Mouse (Mus musculus) left cerebral cortex, postnatal 25 days (tissue): ENCODE data around the gene Krtcap2. TPM values are rescaled to one million over a fixed set of nuclear protein-coding genes. Genes with fewer than 3 reads are reported as not detected.

ENCODE experiments used
- DNase-seq, 2 experiments: peaks; one replicate each; pipeline ENCODE4 v3.0.0; 2022; ENCODE audit warnings: low spot score in 2 of 2, mixed read lengths in 1 of 2
- intact Hi-C: fragments of 180-260 bp; cut with DNase I; formaldehyde crosslinking; loops from one replicate; pipeline ENCODE4 v1.15.1; 2025
- total RNA-seq, 2 experiments: library from RNA; stranded (reverse); gene quantifications; 2 replicates each; pipeline ENCODE4 v1.2.3; 2021

The Krtcap2 gene
- total RNA-seq, 2 experiments from 2014 or later = 69.2 to 69.4 TPM

DNA sequence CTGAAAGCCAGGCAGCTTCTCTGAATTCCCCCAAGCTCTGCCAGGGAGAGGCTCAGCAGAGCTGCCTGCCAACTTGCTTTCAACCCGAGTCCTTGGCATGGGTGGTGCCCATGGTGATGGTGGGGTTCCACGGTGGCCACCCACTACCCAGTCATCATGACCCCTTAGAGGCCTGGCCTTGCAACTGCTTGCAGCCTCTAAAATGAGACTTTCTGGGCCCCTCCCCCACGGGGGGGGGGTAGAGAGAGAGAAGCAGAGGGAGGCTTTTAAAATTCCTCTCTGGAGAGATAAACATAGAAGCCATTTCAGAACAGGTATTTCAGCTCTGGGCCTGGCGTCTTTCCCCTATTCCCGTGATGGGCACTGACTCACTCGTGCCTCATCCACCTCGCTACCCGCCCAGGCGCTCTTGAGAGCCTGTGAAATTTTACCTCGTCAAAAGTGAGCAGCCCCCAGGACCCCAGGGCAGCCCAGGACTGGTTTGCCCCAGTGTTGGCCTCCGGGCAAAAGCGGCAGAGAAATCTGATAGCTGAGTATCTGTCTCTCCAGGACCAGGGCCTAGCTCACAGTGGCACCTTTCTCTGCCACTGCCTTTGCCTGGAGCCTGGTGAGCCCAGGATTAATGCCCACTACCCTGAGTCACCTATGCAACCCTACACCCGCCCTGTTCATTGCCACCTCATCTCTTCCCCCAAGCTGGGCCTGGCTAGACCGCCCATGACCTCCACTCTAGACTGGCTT is 31.7 kb downstream of the Krtcap2 start:
- intact Hi-C loops = no loop called here
- peak in 1 of 2 experiments; percentile 66 for DNase-seq

DNA sequence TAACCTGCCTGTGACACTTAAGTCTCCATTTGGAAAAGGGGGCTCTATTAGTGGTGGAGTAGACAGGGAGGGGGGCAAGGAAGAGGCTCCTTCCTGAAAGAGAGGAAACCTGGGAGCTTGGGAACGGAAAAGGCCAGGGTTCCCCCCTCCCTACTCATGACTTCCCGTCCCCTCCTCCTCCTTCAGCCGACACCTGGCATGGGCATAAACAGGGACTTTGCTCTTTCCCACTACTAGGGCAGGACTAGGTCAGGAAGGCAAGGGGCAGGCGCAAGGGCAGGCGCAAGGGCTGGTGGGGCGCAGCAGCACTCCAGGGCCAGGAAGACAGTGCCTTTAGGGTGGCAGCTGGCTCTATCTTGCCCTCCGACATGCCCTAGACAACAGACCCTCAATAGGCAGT is 32.3 kb downstream of the Krtcap2 start:
- no peak for DNase-seq
- intact Hi-C loops = no loop called here

DNA sequence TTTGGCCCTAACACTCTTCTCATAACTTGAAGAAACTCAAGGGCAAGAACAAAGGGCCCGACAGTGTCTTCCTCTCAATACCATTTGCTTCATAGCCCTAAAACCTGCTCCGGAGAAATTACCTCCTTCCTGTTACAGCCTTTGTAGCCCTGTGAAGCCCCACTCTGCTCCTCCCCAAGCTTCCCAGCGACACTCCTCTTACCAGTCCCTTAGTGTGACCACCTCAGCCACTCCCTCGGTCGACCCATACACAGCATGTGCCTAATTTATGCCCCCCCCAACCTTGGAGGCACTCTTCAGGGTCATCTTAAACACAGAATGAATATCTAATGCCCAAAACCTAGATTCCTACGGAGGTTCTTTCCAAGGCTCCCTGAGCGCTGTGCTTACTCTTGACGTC is 32.9 kb downstream of the Krtcap2 start:
- DNase-seq = no peak
- intact Hi-C loops = no loop called here

DNA sequence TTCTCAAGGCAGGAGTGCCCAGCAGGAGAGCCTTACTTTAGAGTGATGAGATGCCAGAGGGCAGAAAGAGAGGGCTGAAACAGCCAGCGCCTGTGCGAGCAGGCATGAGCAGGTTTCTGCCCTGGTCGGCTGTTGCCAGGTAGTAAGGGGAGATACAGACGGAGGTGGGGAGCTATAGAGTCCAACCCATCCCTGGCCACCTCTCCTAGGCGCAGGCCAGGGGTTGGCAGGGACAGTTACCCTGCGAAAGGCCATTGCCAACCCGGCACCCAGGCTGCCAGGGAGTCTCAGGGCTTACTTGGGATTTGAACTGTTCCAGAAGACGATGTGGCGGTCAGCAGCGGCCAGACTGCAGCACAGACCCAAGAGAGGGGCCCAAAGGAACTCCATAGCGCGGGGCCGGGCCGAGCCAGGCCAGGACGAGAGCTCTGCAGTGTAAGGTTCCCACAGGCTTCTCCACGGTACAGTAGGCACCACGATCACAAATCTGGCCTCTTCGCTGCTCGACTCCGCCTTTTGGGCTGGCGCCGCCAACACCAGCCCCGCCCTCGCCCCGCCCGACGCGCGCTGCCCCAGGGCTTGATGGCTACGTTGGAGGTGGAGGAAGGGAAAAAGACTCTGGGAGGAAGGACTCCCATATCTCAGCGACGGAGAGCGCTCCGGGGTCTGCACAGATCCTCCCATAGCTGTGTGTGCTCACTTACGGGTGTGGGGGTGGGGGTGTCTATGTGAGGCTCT is 33.6 kb downstream of the Krtcap2 start:
- intact Hi-C loops = no loop called here
- DNase-seq = peak; percentile 68 to 82

DNA sequence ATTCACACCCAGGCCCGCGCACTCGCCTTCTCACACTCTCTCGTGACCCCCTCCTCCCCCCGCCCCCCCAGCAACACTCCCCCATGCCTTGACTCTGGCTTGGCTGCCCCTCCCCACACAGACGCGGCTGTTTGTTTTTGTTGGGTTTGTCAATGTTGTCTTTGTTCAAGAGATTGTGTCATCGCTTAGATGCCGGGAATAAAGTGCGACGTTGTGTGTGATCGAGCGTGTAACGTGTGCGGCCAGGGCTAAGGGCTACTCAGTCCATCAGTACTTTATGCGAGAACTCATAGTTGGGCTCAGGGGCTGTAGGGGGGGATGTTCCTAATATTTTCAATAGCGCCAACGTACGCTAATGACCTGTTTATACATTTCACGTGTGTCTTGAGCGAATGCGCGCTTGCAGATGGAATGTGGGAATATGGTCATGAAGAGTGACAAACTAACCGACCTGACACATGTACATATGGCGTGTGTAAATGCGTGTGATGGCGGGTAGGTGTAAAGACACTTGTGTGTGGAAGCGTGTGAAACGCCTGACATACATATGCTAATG is 34.4 kb downstream of the Krtcap2 start:
- intact Hi-C loops = no loop called here
- DNase-seq = peak in 1 of 2 experiments; percentile 42

DNA sequence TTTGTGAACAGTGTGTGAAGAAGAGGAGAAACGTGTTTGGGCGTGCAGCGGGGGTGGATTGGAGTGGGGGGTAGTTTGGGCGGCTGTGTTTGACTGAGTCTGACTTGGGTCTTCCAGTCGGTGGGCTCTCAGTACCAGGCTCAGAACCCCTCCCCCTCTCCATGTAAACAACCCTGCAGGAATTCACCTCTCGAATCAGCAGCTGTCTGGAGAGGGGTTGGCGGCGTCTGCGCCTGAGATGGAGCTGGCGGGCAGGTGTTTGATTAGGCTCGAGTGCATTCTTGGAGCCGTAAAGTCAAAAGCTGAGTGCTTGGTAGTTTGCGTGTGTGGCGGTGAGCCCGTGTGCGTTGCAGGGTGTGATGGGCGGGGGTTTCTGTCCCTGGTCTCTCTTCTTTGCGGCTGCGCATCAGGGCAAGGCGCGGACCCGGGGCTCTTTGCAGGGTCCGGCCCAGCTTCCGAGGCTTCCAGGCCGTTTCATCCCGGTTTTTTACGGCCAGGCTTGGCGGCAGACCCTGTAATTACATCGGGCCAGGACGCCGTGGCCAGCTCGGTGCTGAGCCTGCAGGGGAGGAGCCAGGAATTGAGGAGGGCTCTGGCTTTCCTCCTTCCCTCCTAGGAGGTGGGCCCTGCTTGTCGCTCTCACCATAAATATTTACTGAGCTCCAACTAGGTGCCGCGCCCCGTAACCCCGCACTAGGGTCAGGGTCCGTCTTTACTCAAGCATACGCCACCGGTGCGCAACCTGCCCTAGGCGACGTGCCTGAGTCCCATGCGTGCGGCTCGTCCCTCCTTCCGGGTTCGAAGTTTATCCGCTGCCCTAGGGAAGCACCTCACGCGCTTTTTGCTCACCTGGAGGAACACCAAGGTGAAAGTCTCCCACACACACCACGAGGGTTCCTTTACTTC is 35.1 kb downstream of the Krtcap2 start, which contains the start of gene Efna1:
Efna1 (minus strand) TSS at position 537 of the 906 bp plus-strand sequence.
- peak in 1 of 2 experiments; percentile 31 for DNase-seq
- intact Hi-C loops = no loop called here

DNA sequence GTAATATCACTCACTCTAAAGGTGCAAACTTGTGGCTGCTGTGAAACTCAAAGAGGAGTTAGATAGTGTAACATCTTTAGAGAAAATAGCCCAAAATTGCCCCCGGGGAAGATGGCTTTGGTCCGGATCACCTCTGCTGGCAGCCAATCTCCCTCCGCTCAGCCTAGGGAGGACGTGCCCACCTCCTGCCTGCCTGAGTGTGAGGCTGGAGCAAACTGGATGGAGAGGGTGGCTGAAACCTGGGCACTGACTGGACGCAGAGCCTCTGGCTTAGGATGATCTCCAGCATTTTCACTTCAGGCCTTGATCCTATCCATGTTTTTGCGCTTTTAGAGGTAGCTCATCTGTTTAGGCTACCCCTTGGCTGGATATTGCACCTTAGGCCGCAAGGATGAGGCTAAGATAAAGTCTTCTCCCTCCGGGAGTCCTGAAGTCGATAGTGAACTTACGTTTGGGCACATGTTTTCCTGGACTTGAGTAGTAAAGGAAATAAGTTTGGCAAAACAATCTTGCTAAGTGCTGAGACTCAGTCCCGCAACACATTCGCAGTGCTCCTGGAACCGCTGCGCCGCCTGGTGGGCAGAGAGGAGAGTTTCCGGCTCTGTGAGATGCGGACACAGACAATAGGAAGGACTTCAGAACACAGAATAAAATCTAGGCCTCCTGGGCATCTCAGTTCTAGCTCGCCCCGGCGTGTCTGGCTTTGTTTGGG is 36.0 kb downstream of the Krtcap2 start:
- intact Hi-C loops = loop anchor here (1.0 kb wide), 1 partner anchor 31 kb away; no protein-coding TSS in a partner anchor

DNA sequence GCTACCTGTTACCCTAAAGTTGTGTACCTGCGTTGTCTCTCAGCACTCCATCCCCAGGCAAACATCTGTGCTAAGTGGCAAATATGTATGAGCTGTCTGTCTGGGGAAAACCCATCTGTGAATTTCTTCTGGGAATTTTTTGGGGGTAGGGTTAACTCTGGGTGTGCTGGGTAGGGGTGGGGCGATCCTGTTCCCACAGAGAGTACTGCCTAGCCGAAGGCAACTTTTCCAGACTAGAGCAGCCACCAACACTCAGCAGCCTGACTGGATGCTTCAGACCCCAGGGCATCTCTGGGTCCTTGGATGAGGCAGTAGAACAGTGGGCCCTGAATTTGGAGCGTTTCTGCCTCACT is 36.5 kb downstream of the Krtcap2 start:
- intact Hi-C loops = loop anchor here (1.0 kb wide), 1 partner anchor 32 kb away; no protein-coding TSS in a partner anchor
- DNase-seq = no peak

More for the DNA sequence above, 36.0 kb downstream of the Krtcap2 start:
- peak; percentile 83 to 88 for DNase-seq

DNA sequence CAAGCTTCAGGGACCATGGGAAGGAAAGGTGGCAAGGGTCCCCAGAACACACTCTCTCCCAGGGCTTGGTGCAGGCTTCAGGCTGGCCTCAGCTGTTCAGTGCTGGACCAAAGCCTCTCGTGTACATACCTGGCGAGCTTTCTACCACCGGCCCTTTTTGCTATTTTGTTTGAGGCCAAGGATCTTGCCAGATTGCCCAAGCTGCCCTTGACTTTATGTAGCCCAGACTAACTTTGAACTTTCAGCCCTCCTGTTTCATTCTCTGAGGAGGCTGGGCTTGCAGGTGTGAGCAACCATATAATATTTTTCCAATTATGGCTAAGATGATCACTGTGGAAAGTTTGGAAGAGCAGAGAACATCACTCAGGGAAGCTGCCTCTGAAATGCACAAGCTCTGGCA is 38.5 kb downstream of the Krtcap2 start:
- intact Hi-C loops = no loop called here
- DNase-seq = no peak

DNA sequence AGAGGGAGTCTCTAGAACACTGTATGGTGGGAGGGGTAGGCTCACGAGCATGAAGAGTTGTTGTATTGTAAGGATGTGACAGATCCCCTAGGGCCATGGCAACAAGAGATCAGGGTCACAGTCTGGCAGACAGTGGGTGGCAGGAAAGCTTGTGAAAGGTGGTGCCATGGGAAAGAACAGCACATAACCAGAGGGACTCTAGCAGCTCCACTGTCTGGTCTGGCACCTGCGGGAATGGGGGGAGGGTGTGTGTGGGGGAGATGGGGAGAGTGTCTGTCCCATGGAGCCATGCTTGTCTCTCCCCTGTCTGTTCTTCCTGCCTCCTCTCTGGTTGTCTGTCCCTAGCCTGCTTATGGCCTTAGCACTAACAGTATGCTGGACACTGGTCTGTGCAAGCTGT is 39.8 kb downstream of the Krtcap2 start:
- no peak for DNase-seq
- intact Hi-C loops = no loop called here

DNA sequence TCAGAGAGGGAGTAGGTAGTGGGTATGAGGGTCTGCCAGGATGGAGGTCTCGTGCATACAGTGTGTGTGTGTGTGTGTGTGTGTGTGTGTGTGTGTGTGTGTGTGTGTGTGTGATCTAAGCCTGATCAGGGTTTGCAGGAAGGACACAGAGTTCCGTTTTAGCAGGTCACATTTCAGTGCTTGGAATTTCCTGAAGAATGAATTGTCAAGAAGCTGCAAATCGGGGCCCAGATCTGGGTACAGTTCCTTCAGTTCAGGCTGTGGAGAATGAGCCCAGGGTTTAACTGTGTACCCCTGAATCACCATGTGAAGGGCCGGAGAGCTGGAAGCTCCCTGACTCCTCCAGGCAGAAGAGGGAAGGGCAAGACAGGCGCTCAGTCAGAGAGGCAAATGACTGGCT is 41.5 kb downstream of the Krtcap2 start:
- DNase-seq = no peak
- intact Hi-C loops = no loop called here

DNA sequence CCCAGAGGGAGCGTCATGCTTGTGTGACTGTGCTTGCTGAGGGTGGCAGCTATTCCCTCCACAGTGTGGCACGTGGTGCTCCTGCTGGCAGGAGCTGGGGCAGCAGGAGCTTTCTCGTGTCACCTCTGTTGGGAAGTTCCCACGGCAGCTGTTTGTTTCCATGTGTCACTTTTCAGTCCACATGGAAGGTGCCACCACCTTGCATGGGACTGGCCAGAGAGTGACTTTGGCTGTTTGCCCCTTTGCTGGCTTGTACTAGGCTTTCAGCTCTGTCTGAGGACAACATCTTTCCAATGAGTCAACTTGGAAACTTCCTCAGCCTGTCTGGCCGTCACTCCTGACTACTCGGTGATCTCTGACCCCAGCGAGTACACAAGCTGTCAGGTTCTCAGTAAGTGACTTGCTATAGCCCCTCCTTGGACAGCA is 42.8 kb downstream of the Krtcap2 start:
- intact Hi-C loops = no loop called here
- DNase-seq = no peak

DNA sequence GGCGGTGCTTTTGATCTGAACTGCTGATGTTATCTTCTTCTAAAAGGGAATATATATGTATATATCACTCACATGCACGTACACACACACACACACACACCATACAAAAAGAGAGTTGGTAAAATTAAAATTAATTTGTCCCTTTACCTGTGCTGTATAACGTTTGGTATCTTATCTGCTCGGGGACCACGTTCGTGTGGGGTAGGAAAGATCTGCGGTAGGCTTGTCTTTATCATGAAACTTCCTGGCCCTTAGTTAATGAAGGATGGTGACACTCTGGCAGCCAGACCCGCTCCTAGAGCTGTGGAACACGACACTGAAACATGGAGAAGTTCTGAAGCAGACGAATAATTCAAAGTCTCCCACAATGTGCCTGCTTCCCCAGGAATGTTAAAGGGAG is 46.1 kb downstream of the Krtcap2 start:
- no peak for DNase-seq
- intact Hi-C loops = no loop called here

DNA sequence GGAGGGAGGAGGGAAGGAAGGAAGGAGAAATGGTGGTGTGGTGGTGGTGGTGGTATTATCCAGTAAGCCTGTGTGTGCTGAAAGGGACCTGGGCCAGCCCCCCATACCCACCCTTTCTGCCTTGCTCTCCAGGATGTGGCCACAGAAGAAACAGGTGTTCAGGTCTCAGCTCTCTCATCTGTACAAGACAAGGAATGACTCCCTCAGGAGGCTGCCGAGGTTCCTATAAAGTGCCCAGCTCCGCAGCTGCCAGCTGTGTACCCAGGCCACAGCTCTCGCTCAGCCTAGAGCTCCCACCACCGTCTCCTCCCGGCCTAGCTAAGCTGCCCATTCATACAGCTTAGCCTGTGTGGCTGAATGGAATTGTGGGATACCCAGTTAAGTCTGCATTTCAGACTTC is 46.5 kb downstream of the Krtcap2 start:
- DNase-seq = no peak
- intact Hi-C loops = no loop called here

DNA sequence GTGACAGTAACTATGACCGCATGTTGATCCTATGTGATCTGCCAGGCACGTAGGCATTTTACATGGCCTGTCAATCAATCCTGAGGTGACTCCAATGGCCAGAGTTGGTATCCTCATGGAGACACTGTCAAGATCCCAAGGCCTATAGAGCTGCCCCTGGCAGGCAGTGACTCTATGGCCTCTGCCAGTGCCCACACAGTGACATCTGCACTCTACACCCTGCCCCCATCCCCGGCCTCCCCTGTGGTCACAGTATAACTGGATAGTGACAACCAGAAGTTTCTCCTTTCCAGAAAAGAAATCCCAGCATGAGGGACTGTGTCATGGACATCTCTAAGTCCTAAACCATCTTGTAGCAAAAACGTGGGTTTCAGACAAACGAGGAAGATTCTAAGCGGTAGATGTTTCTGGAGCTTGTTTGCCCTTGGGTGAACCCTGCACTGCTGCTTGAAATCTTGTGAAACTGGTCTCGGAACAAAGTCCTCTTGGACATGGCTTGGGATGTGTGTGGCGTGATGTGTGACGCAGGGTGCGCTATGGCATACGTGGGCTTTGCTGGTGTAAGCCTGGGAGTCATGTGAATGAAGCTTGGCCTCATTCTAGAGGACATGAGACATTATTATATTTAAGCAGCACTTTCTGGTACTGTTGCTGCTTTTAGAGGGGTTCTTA is 47.6 kb downstream of the Krtcap2 start:
- DNase-seq = no peak
- intact Hi-C loops = no loop called here

DNA sequence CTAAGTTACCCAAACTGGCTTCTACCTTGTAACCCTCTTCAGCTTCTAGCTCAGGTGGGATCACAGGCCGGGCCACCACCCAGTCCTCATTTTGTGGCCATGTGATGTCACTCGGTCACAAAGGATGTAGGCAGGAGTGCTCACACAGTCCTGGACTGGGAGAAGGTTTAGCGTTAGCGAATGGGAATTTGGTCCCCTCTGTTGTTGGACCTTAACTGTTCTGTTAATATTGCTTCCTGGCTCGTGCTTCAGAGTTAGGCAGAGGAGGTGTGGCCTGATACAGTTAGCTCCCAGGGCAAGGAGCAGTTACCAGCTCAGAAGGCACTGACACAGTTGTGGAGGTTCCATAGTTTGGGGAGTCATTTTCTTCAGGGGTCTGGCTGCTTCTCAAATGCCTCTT is 48.4 kb downstream of the Krtcap2 start:
- intact Hi-C loops = no loop called here
- DNase-seq = no peak

DNA sequence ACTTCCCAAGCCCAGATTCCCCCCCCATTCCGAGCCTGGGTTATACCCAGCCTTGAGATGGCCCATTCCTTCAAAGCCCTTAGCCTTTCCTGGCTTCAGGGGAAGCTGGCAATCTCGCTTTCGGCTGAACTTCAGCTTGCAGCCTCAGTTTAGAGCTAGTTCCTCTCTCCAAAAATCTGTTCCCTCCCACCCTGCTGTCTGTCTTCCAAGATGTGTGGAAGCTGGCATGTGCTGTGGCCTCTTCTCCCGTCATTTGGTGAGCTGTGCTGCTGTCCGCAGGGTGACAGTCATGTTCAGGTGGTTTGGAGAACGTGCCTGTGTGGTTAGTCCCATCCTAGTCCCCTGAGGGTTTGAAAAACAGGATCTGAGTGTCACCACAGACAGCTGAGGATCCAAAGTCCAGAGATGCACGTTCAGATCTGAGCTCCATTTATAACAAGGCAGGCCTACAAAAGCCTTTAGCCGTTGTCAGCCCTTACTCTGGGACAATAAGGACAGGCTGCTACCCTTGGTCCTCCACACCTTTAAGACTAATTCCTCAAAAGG is 50.0 kb downstream of the Krtcap2 start:
- intact Hi-C loops = loop anchor here (5.0 kb wide), 1 partner anchor 38 kb away; the partner anchor contains the start of gene Dpm3
- peak in 1 of 2 experiments; percentile 31 for DNase-seq

DNA sequence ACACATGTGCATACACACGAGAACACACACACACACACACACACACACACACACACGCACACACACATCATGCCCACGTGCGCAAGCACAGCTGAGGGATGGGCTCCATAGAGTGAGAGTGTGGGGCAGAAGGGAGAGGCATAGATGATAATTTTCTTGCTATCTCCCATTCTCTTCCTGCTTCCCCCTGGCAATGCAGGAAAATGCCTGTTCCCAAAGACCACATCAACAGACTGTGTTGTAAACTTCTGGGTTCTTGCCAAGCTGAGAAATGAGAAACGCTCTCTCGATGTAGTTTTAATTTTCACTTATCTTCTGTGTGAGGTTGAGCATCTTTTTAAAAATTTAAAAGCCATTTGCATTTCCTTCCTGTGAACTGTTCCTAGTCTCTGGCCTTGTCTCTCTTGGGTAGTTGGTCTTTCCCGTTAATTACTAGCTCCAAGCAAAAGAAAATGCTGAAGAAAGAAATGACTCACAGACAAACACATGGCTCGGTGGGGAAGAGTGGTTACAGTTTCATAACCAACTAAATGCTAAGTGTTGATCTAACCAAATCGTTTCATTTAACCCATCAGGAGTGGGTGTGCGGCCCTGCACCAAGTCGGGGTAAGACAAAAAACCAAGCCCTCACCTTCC is 51.1 kb downstream of the Krtcap2 start:
- peak in 1 of 2 experiments; percentile 27 for DNase-seq
- intact Hi-C loops = loop anchor here (5.0 kb wide), 1 partner anchor 40 kb away; the partner anchor contains the start of gene Dpm3
